Mouse (Mus musculus): ENCODE measurements at regions not wholly inside any gene's neighbourhood (a gene's known extent, or its start where the extent isn't known, plus 50 kb on each side); places are given as distances from the start of the nearest gene placed in this dataset.

GRCm38 (mm10) chr4:142302041-142302723, 63.0 kb upstream of the Kazn start:
- no peak for DNase-seq (ENCODE audit: low spot score)

- no peak for DNase-seq (ENCODE audit: low spot score)
Measured at GRCm38 (mm10) chr4:142298770-142299337, 59.7 kb upstream of the Kazn start.

- no peak for DNase-seq (ENCODE audit: low spot score)
Measured at GRCm38 (mm10) chr4:142292760-142293159, 53.6 kb upstream of the Kazn start.

- DNase-seq (ENCODE audit: low spot score): no peak
Measured at GRCm38 (mm10) chr4:142292334-142292733, 53.1 kb upstream of the Kazn start.

GRCm38 (mm10) chr4:142291366-142291765, 52.2 kb upstream of the Kazn start:
- DNase-seq (ENCODE audit: low spot score): no peak
